Mouse (Mus musculus) heart, embryonic 14.5 days (tissue): Measurements from ENCODE around the gene Nat8l. TPM values are rescaled to one million over a fixed set of nuclear protein-coding genes. Genes with fewer than 3 reads are reported as not detected.

Experiments
- ATAC-seq: fragments of 200-750 bp; cut with Nextera tagmentation; 2 replicates; pipeline ENCODE4 v1.8.0; 2017; ENCODE audit warnings: low read depth, moderate TSS enrichment; ENCODE audit not compliant: insufficient number of reproducible peaks, insufficient read depth, low FRiP score
- H3K27ac ChIP-seq, 2 experiments: fragments of 200-500 bp in 1 of 2; fragments of 300-500 bp in 1 of 2; sonication (generic) in 1 of 2; replicated peaks in 1 of 2; 2 replicates each; pipeline ENCODE4 v1.5.1; 2012 to 2014; ENCODE audit warnings: low read depth in 2 of 2, low read length in 2 of 2, control low read depth in 1 of 2, mild to moderate bottlenecking in 1 of 2, mixed read lengths in 1 of 2; ENCODE audit not compliant: control insufficient read depth in 1 of 2, insufficient read depth in 1 of 2
- H3K27me3 ChIP-seq: fragments of 300-500 bp; sonication (generic); 2 replicates; pipeline ENCODE4 v1.6.1; 2014; ENCODE audit warnings: mild to moderate bottlenecking, low read length, control low read depth; ENCODE audit not compliant: control insufficient read depth, insufficient read depth
- H3K36me3 ChIP-seq: fragments of 300-500 bp; sonication (generic); 2 replicates; pipeline ENCODE4 v1.6.1; 2014; ENCODE audit warnings: mild to moderate bottlenecking, control low read depth, low read length, mixed read lengths; ENCODE audit not compliant: control insufficient read depth, insufficient read depth
- H3K4me1 ChIP-seq, 2 experiments: fragments of 200-500 bp in 1 of 2; fragments of 300-500 bp in 1 of 2; sonication (generic) in 1 of 2; 2 replicates each; pipeline ENCODE4 v1.6.1; 2012 to 2014; ENCODE audit warnings: low read length in 2 of 2, control low read depth in 1 of 2, mixed read lengths in 1 of 2; ENCODE audit not compliant: control insufficient read depth in 2 of 2, insufficient read depth in 2 of 2
- H3K4me2 ChIP-seq: fragments of 300-500 bp; sonication (generic); 2 replicates; pipeline ENCODE4 v1.6.1; 2014; ENCODE audit warnings: mild to moderate bottlenecking, low read length
- H3K4me3 ChIP-seq, 2 experiments: fragments of 200-500 bp in 1 of 2; fragments of 300-500 bp in 1 of 2; sonication (generic) in 1 of 2; 2 replicates each; pipeline ENCODE4 v1.5.1; 2012 to 2014; ENCODE audit warnings: low read length in 2 of 2, mild to moderate bottlenecking in 2 of 2, control low read depth in 1 of 2, low read depth in 1 of 2, moderate library complexity in 1 of 2; ENCODE audit not compliant: control insufficient read depth in 1 of 2, insufficient read depth in 1 of 2
- H3K9ac ChIP-seq: fragments of 300-500 bp; sonication (generic); 2 replicates; pipeline ENCODE4 v1.6.1; 2014; ENCODE audit warnings: mild to moderate bottlenecking, low read length
- H3K9me3 ChIP-seq: fragments of 300-500 bp; sonication (generic); 2 replicates; pipeline ENCODE4 v1.6.1; 2016; ENCODE audit warnings: low read length, control low read depth; ENCODE audit not compliant: control insufficient read depth
- WGBS: fragments of 180-500 bp; shearing (Covaris S2); extraction: QIAGEN DNeasy Blood & Tissue Kit; methylation state at CpG from one replicate; pipeline ENCODE4 v1.1.7; 2014; 5-methylcytosine and 5-hydroxymethylcytosine counted together
- polyA plus RNA-seq: library from polyadenylated mRNA; unstranded; fragments of >200 nt; fragmentation: Nextera tagmentation; extraction: Ambion mirVana; gene quantifications from 2 replicates; pipeline ENCODE4 v1.2.1, GENCODE M21; 2014

The Nat8l gene
- polyA plus RNA-seq, 1 experiment from 2014 or later, result 0.57 TPM

GRCm38 (mm10) chr5:33974736-33975135, 21.0 kb upstream of the Nat8l start:
- H3K36me3 ChIP-seq, result no peaks in the 10 kb centered on the region
- WGBS, result 55% methylated on average over 2 of the region's 2 CpGs
- no peak for ATAC-seq

GRCm38 (mm10) chr5:33976267-33976666, 19.5 kb upstream of the Nat8l start:
- Histone ChIP-seq H3K27me3 (no peaks in the 10 kb centered on the region), H3K9me3 (no peaks in the 10 kb centered on the region), H3K9ac (no peak overlapping the region), H3K4me3 (no peak overlapping the region), H3K36me3 (no peaks in the 10 kb centered on the region), H3K27ac (no peak overlapping the region), H3K4me2 (no peak overlapping the region), H3K4me1 (no peaks in the 10 kb centered on the region)
- WGBS, result 29% methylated on average over 3 of the region's 3 CpGs
- ATAC-seq, result no peak

More at GRCm38 (mm10) chr5:33974736-33975135, 21.0 kb upstream of the Nat8l start:
- Histone ChIP-seq H3K9me3 (no peaks in the 10 kb centered on the region), H3K27me3 (no peaks in the 10 kb centered on the region), H3K27ac (no peak overlapping the region), H3K4me3 (no peak overlapping the region), H3K4me2 (no peak overlapping the region), H3K4me1 (no peaks in the 10 kb centered on the region), H3K9ac (no peak overlapping the region)

- Histone ChIP-seq H3K9me3 (no peaks in the 10 kb centered on the region), H3K4me3 (peak overlapping the region; percentile 70 to 73), H3K4me2 (peak overlapping the region; percentile 77), H3K4me1 (peaks cover 5 to 8% of the 10 kb centered on the region in 2 experiments; a peak in 2 of 4 replicates), H3K36me3 (0 out of 2 replicates have a peak, but pooled peaks cover 3% of the 10 kb centered on the region), H3K27me3 (0 out of 2 replicates have a peak, but pooled peaks cover 6% of the 10 kb centered on the region), H3K9ac (peak overlapping the region; percentile 72), H3K27ac (peak overlapping the region; percentile 11 to 35; a peak in 2 of 4 replicates)
- 3% methylated on average over 26 of the region's 26 CpGs for WGBS
- no peak for ATAC-seq
Measured at GRCm38 (mm10) chr5:33982731-33983259, 13.0 kb upstream of the Nat8l start.

- Histone ChIP-seq H3K27me3 (0 out of 2 replicates have a peak, but pooled peaks cover 6% of the 10 kb centered on the region), H3K4me1 (peaks cover 5 to 8% of the 10 kb centered on the region in 2 experiments; a peak in 2 of 4 replicates), H3K36me3 (0 out of 2 replicates have a peak, but pooled peaks cover 3% of the 10 kb centered on the region), H3K9ac (peak within 1 kb of the TSS; percentile 72), H3K4me3 (peak within 1 kb of the TSS; percentile 70 to 73), H3K9me3 (no peaks in the 10 kb centered on the region), H3K27ac (peak within 1 kb of the TSS; percentile 11 to 35; a peak in 2 of 4 replicates), H3K4me2 (peak within 1 kb of the TSS; percentile 77)
- peak; percentile 67 for ATAC-seq
- WGBS, result under 1% methylated on average over 84 of the region's 88 CpGs
Measured at GRCm38 (mm10) chr5:33983309-33984121, 12.3 kb upstream of the Nat8l start, which contains the start of gene Gm1673. Gene Gm1673, plus strand, starts transcription at chr5:33983433.

- H3K4me2 ChIP-seq, result peak overlapping the region; percentile 100
- no peak overlapping the region for H3K27ac ChIP-seq
- H3K4me3 ChIP-seq, result peak overlapping the region; percentile 71 to 74
- WGBS, result 34% methylated on average over 28 of the region's 28 CpGs
- peaks cover 46% of the 10 kb centered on the region for H3K27me3 ChIP-seq
- no peak for ATAC-seq
- H3K9ac ChIP-seq, result peak overlapping the region; percentile 69
- H3K4me1 ChIP-seq, result peaks cover 6 to 16% of the 10 kb centered on the region in 2 experiments
- no peaks in the 10 kb centered on the region for H3K9me3 ChIP-seq
- H3K36me3 ChIP-seq, result no peaks in the 10 kb centered on the region
Measured at GRCm38 (mm10) chr5:33994671-33995625, 836 bp upstream of the Nat8l start.

GRCm38 (mm10) chr5:33996694-33997045, 886 bp downstream of the Nat8l start:
- H3K4me3 ChIP-seq, result peak overlapping the region; percentile 71 to 74
- peak overlapping the region in 1 of 2 experiments; percentile 24; a peak in 1 of 4 replicates for H3K27ac ChIP-seq
- H3K4me2 ChIP-seq, result peak overlapping the region; percentile 100
- H3K4me1 ChIP-seq, result peaks cover 6 to 16% of the 10 kb centered on the region in 2 experiments
- peak overlapping the region; percentile 69 for H3K9ac ChIP-seq
- peaks cover 6% of the 10 kb centered on the region; the same call in 1 of the 2 replicates for H3K36me3 ChIP-seq
- peaks cover 46% of the 10 kb centered on the region for H3K27me3 ChIP-seq
- H3K9me3 ChIP-seq, result no peaks in the 10 kb centered on the region
- no peak; the same call in 1 of the 2 replicates for ATAC-seq
- 0% methylated on average over 27 of the region's 55 CpGs for WGBS
